Mouse (Mus musculus) B cell, adult 2 months (primary cell): ENCODE measurements around the gene Rnf208.

ENCODE experiments used
- DNase-seq, 2 experiments: peaks; one replicate each; pipeline ENCODE4 v3.0.0; 2022

The Rnf208 gene

DNA sequence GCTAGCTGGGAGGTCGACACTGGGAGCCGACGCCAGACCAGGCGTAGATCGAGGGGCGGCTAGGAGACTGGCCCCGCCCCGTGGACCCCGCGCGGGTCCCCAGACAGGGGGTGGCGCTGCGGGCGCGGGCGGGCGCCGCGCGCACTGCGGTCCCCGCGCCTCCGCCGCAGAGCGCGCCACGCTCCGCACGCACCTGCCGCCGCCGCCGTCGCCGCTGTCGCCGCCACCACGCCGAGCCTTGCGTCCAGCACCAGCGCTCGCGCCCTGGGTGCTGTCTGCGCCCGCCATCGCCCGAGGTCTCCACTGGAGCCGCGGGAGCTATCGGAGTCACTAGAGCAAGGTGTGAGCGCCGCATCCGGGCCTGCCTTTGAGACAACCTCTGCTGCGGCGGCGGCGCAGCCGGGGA, at the start of gene Rnf208, which contains the start of gene Cysrt1:
Gene Rnf208 (plus strand): TSS at position 155 of the 406 bp plus-strand sequence.
Gene Cysrt1 (minus strand): TSS at position 352 of the 406 bp plus-strand sequence.
- DNase-seq = peak; percentile 28 to 34

- peak; percentile 82 to 84 for DNase-seq
Observed at GRCm38 (mm10) chr2:25193330-25193770, 48.7 kb upstream of the Rnf208 start.

DNA sequence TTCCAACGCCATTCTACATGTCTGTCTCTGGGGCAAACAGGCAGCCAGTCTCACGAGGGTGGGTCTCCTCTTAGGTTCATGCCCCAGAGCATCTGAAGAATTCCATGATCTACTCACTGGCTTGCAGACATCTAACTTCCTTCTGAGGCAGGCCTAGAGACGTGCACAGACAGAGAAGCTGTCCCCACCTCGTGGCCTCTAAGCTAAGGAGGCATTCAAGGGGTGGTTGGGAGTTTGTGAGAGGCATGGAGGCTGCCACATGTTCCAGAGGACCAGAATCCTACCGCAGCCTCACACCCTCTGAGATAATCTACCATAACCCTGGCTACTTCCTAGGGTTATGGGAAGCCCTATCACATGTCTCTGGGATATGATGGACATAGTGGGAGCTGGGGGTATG, 48.0 kb upstream of the Rnf208 start:
- peak in 1 of 2 experiments; percentile 13 for DNase-seq

GRCm38 (mm10) chr2:25194486-25195171, 47.4 kb upstream of the Rnf208 start:
- DNase-seq = peak; percentile 43 to 50

- DNase-seq = peak; percentile 92 to 94
Observed at GRCm38 (mm10) chr2:25195211-25196156, 46.6 kb upstream of the Rnf208 start.

DNA sequence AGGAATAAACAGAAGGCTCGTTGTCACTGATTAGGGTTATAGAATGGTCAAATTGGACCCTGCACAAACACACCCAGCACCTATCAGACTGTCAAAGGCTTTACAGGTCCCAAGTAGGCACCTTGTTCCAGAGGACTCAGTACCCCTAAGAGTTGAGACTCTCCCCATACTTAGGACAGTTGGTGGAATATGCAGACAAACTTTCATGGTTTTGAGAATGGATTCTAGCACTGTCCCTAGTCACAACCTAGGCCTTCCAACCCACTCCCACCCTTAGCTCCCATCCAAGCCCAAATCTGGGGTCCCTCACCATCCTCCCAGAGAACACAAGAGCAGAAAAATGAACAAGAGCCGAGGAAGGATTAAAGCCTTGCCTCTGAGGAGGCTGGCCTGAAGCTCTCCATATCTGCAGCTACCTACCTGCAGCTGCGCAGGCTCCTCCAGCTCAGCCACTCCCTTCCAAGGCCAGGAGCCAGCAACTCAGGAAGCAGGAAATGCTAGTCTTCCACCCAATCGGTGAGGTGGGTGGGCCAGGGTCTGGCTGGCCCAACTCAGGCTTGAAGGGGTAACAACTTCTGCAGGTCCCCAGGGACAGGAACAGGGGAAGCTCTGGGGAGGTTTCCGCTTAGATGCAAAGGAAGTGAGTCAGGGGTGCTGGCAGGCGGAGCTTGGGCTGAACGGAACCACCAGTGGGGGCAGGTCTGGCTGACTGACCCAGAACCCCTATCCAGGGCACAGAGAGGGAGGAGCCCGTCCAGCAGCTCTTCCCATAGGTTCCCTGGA, 45.7 kb upstream of the Rnf208 start, which contains the start of gene Tor4a:
Gene Tor4a (minus strand): TSS at position 715 of the 783 bp plus-strand sequence.
- peak; percentile 90 to 92 for DNase-seq

DNA sequence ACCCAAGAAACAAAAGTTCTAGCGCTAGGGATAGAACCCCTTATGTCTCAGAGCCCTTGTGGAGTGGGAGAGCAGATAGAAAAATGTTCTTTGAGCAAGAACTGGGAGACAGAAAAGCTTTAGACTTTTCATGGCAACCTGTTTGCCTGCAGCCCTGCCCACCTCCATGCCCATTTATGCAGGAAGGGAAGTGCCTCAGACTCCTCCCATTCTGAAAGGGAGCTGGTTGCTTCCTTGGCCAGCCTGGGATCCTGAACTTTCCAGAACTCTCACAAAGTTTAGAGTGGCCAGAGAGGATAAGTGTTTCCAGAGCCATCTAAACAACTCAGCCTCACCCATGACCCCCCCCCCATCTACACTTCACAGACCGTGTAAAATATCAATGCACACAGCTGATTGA, 44.9 kb upstream of the Rnf208 start:
- DNase-seq = no peak

DNA sequence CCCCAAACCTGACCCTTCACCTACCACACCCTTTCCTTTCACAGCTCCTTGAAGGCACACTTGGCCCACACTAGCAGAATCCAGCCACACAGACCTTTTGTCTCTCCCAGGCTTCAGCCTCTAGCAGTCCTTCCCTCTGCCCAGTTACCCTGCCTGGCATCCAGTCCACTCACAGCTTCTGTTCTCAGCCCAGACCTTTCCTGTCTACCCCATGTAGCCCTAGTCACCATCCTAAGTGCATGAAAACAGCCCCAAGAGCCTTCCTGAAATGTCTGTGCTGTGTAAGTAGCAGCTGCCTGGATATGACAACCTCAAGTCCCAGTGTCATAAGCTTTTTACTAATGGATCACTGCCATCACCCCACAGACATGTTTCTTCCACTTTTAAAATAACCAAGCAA, 44.1 kb upstream of the Rnf208 start:
- DNase-seq = no peak

- no peak for DNase-seq
Observed at GRCm38 (mm10) chr2:25200631-25201030, 41.4 kb upstream of the Rnf208 start.

DNA sequence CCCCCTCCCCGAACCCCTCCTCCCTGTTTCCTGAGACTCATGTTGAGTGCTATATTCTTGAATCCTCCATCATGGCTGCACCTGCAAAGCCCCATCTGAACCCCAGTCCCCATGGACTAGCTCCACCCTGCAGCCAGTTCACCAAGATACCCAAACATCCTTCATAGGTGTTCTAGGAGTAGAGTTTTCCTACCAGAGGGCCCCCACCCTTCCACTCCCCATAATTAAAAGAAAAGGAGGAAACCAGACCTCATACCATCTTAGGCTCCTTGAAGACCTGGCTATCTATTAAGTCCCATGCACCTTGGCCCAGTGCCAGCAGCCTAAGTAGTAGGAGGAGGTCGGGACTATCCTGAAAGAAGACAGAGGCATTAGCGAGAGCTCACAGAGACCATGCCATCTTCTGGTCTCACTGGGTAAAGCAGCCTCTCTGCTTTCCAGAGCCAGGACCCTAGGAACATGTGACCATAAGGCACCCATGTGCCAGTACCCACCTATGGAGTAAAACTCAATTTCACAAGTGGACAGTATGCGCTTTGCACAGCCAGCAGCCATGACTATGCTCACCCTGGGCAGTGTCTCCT, 38.3 kb upstream of the Rnf208 start:
- no peak for DNase-seq

DNA sequence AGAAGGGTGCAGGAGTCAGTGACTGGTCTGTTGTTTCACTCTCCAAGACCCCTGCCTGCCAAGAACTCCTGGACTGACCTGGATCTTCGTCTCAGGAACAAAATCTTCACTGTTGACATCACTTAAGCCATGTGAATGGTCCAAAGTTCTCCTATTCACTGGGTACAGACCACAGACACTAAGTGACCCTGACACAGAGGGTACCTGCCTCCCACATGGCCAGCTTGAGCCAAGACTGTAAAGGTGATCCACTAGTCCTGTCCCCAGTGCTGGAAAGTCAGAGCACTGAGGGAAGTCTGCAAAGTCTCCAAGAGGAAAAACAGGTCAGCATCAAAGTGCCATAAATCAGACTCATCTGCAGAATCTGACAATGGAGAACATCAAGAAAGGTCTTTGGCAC, 34.5 kb upstream of the Rnf208 start:
- no peak for DNase-seq

- DNase-seq = no peak
Observed at GRCm38 (mm10) chr2:25210686-25211085, 31.4 kb upstream of the Rnf208 start.

DNA sequence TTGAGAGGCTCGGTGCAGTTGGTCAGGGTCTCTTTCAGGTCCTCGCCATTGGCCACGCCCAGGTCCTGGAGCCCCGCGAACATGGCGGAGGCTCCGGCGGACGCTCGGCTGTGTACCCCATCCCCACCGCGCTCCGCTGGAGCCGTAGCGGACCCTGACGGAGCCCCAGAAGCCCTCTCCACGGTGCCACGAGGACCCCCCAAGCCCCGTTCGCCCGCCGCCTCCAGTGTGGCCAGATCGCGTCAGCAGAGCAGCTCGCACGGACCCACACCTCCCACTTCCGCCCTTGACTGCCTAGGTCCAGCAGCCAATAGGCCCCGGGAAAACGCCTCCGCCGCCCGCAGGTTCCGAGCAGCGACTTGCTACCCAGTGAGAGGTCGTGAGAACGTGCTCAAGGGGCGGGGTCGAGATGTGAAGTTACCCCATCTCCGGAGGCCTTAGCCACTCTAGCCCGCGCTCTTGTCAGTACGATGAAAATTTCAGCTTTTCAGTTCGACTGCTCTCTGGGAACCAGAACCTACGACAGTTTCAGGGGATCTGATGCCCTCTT, 30.9 kb upstream of the Rnf208 start, which contains the start of gene Nelfb:
Gene Nelfb (minus strand): TSS at position 369 of the 550 bp plus-strand sequence.
- DNase-seq = peak; percentile 93 to 94

GRCm38 (mm10) chr2:25213266-25213865, 28.7 kb upstream of the Rnf208 start:
- no peak for DNase-seq

DNA sequence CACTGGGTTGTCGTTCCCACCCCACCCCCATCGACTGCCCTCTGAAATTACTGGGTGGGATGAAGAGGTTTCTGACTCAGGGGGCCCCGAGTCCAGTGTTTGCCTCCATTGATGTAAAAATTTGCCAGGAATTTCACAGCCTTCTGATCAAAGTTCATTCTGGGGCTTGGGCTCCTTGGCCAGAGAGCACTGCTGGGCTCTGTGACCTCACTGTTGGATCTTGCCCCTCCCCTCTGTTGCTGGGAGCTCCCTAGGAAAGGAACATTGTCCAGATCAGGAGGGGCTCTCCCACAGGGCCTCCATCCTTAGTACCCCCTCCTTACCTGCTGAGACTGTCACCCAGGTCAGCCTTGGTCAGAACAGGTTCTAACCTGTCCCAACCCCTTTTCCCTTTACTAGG, 27.6 kb upstream of the Rnf208 start, which contains the start of gene Stpg3:
Gene Stpg3 (minus strand): TSS at position 194 of the 400 bp plus-strand sequence.
- no peak for DNase-seq

DNA sequence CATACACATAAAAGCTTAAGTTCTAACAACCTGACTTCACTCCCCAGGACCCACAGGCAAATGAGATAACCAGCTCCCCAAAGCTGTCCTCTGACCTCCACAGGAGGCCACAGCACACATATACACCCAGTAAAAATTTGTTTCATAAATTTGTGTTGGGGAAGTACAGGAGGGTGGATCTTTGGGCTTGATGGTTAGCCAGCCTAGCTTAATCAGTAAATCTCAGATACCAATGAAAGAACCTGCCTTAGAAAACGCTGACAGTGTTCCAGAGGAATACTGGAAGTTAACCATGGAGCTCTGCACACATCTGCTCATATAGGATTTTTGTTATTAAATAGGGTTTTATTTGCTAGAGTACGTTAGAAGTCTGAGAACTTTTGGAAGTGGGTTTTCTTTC, 24.4 kb upstream of the Rnf208 start:
- DNase-seq = no peak

DNA sequence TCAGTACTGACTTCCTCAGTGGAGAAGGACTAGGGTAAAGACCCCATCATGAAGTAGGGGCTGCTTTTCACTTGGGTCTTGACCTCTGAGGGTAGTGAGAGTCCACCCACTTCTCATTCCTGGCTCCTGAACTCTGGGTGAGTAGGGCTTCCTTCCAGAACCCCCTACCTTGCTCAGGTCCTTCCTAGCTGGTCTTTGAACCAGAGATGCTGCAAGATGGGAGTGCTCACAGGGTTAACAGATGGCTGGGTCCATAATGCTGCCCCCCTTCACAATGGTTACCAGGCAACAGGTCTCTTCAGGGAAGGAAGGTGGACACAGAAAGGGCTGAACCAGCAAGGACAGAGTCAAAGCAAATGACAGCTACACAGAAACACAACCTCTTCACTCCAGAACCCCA, 23.6 kb upstream of the Rnf208 start, which contains the start of gene Fam166a:
Gene Fam166a (plus strand): TSS at position 301 of the 400 bp plus-strand sequence.
- no peak for DNase-seq

- no peak for DNase-seq
Observed at GRCm38 (mm10) chr2:25221331-25221772, 20.7 kb upstream of the Rnf208 start.

- DNase-seq = peak in 1 of 2 experiments; percentile 79
Observed at GRCm38 (mm10) chr2:25223681-25224491, 18.2 kb upstream of the Rnf208 start.

- no peak for DNase-seq
Observed at GRCm38 (mm10) chr2:25224492-25224765, 17.6 kb upstream of the Rnf208 start, which contains the start of gene Tubb4b. Gene Tubb4b, minus strand, starts transcription at chr2:25224702.
